ENCODE assay signal across 14 mouse cellular contexts in genomic region chr6:93946612-93947011, GRCm38 (mm10).
"Had no signal": no experiment of that assay in that cellular context is flagged by ENCODE, and none has a peak within 500 bp of the region (broad histone marks: within the 10 kb centered on the region; RNA-seq: fewer than 3 reads in every experiment).

No protein-coding gene starts in this region.

- ATAC-seq: liver, embryonic 12.5 days; midbrain, embryonic 15.5 days had no signal

- H3K27ac ChIP-seq: left cerebral cortex, adult 2 months; limb, embryonic 15.5 days; liver, embryonic 12.5 days; midbrain, embryonic 15.5 days; neural tube, embryonic 13.5 days had no signal

- H3K4me3 ChIP-seq: left cerebral cortex, adult 2 months; limb, embryonic 15.5 days; liver, embryonic 12.5 days; megakaryocyte, embryonic 14.5 days; midbrain, embryonic 15.5 days; neural tube, embryonic 13.5 days had no signal

- H3K4me1 ChIP-seq: liver, embryonic 12.5 days; megakaryocyte, embryonic 14.5 days; midbrain, embryonic 15.5 days; neural tube, embryonic 13.5 days had no signal

- DNase-seq: kidney, postnatal 25 days; lung, embryonic 14.5 days; lung, postnatal 10 days; lung, postnatal 4 days; right cerebral cortex, adult 18-20 months; right cerebral cortex, postnatal 25 days; thymus, postnatal 36 days had no signal

- H3K9ac ChIP-seq: limb, embryonic 15.5 days; liver, embryonic 12.5 days; lung, embryonic 14.5 days; midbrain, embryonic 15.5 days; neural tube, embryonic 13.5 days had no signal

- H3K4me2 ChIP-seq: limb, embryonic 15.5 days; liver, embryonic 12.5 days; lung, embryonic 14.5 days; midbrain, embryonic 11.5 days; midbrain, embryonic 15.5 days; neural tube, embryonic 13.5 days had no signal

- H3K9me3 ChIP-seq: limb, embryonic 15.5 days; liver, embryonic 12.5 days; midbrain, embryonic 15.5 days; neural tube, embryonic 13.5 days had no signal

- H3K36me3 ChIP-seq: limb, embryonic 15.5 days; liver, embryonic 12.5 days; midbrain, embryonic 15.5 days; neural tube, embryonic 13.5 days had no signal

- H3K27me3 ChIP-seq: limb, embryonic 15.5 days; liver, embryonic 12.5 days; megakaryocyte, embryonic 14.5 days; midbrain, embryonic 15.5 days; neural tube, embryonic 13.5 days had no signal
